Mouse (Mus musculus) hindbrain, embryonic 16.5 days (tissue): ENCODE measurements around the gene Exoc4. TPM values are rescaled to one million over a fixed set of nuclear protein-coding genes. Genes with fewer than 3 reads are reported as not detected.

Experiments
- ATAC-seq: fragments of 200-750 bp; cut with Nextera tagmentation; 2 replicates; pipeline ENCODE4 v1.8.0; 2017; ENCODE audit warnings: moderate TSS enrichment, moderate library complexity
- H3K27ac ChIP-seq: fragments of 300-500 bp; sonication (generic); 2 replicates; pipeline ENCODE4 v1.5.1; 2014; ENCODE audit warnings: low read depth, mild to moderate bottlenecking, control low read depth, low read length, moderate library complexity
- H3K27me3 ChIP-seq: fragments of 300-500 bp; sonication (generic); replicated peaks from 2 replicates; pipeline ENCODE4 v1.6.1; 2014; ENCODE audit warnings: low read length; ENCODE audit not compliant: control insufficient read depth, insufficient read depth
- H3K36me3 ChIP-seq: fragments of 300-500 bp; sonication (generic); 2 replicates; pipeline ENCODE4 v1.6.1; 2014; ENCODE audit warnings: mild to moderate bottlenecking, low read length, moderate library complexity, mixed read lengths; ENCODE audit not compliant: control insufficient read depth, insufficient read depth
- H3K4me1 ChIP-seq: fragments of 300-500 bp; sonication (generic); 2 replicates; pipeline ENCODE4 v1.6.1; 2014; ENCODE audit warnings: low read depth, low read length; ENCODE audit not compliant: control insufficient read depth, insufficient read depth
- H3K4me2 ChIP-seq: fragments of 300-500 bp; sonication (generic); 2 replicates; pipeline ENCODE4 v1.6.1; 2014; ENCODE audit warnings: mild to moderate bottlenecking, low read length, control low read depth, moderate library complexity
- H3K4me3 ChIP-seq: fragments of 300-500 bp; sonication (generic); 2 replicates; pipeline ENCODE4 v1.5.1; 2014; ENCODE audit warnings: mild to moderate bottlenecking, low read length, control low read depth, moderate library complexity
- H3K9ac ChIP-seq: fragments of 300-500 bp; sonication (generic); 2 replicates; pipeline ENCODE4 v1.6.1; 2014; ENCODE audit warnings: low read depth, mild to moderate bottlenecking, control low read depth, low read length, moderate library complexity
- H3K9me3 ChIP-seq: fragments of 300-500 bp; sonication (generic); 2 replicates; pipeline ENCODE4 v1.6.1; 2014; ENCODE audit warnings: mild to moderate bottlenecking, low read length, moderate library complexity; ENCODE audit not compliant: control insufficient read depth
- WGBS: fragments of 180-500 bp; shearing (Covaris S2); extraction: QIAGEN DNeasy Blood & Tissue Kit; methylation state at CpG from one replicate; pipeline ENCODE4 v1.1.7; 2014; 5-methylcytosine and 5-hydroxymethylcytosine counted together
- polyA plus RNA-seq: library from polyadenylated mRNA; unstranded; fragments of >200 nt; fragmentation: Nextera tagmentation; extraction: Ambion mirVana; gene quantifications from 2 replicates; pipeline ENCODE4 v1.2.1, GENCODE M21; 2015

The Exoc4 gene
- polyA plus RNA-seq, 1 experiment from 2014 or later, result 46.0 TPM

GRCm38 (mm10) chr6:33913072-33913471 lies 664.2 kb downstream of the Exoc4 start:
- WGBS, result 58% methylated on average over 5 of the region's 5 CpGs
- Histone ChIP-seq H3K4me2 (no peak overlapping the region), H3K4me1 (no peaks in the 10 kb centered on the region), H3K36me3 (no peaks in the 10 kb centered on the region), H3K4me3 (no peak overlapping the region), H3K9ac (no peak overlapping the region), H3K27me3 (no peaks in the 10 kb centered on the region), H3K27ac (no peak overlapping the region), H3K9me3 (no peaks in the 10 kb centered on the region)
- ATAC-seq, result no peak

- no peaks in the 10 kb centered on the region for H3K4me1 ChIP-seq
- ATAC-seq, result no peak
- WGBS, result 32% methylated on average over 8 of the region's 8 CpGs
- no peaks in the 10 kb centered on the region for H3K27me3 ChIP-seq
- no peak overlapping the region for H3K4me3 ChIP-seq
- no peak overlapping the region for H3K4me2 ChIP-seq
- no peak overlapping the region for H3K27ac ChIP-seq
- H3K36me3 ChIP-seq, result no peaks in the 10 kb centered on the region
- no peaks in the 10 kb centered on the region for H3K9me3 ChIP-seq
- 0 out of 2 replicates have a peak overlapping the region, but pooled peaks have one; percentile 19 for H3K9ac ChIP-seq
Observed at GRCm38 (mm10) chr6:33913486-33913885, 664.6 kb downstream of the Exoc4 start.

- WGBS, result 75% methylated on average over 4 of the region's 4 CpGs
- ATAC-seq, result no peak
- H3K4me2 ChIP-seq, result no peak overlapping the region
- no peaks in the 10 kb centered on the region for H3K27me3 ChIP-seq
- no peak overlapping the region; the same call in 1 of the 2 replicates for H3K27ac ChIP-seq
- no peaks in the 10 kb centered on the region for H3K36me3 ChIP-seq
- no peaks in the 10 kb centered on the region for H3K9me3 ChIP-seq
- H3K4me3 ChIP-seq, result no peak overlapping the region
- no peak overlapping the region for H3K9ac ChIP-seq
- H3K4me1 ChIP-seq, result no peaks in the 10 kb centered on the region
Observed at GRCm38 (mm10) chr6:33913964-33914363, 665.1 kb downstream of the Exoc4 start.

- H3K4me2 ChIP-seq, result no peak overlapping the region
- no peak overlapping the region for H3K27ac ChIP-seq
- no peak for ATAC-seq
- H3K9ac ChIP-seq, result no peak overlapping the region
- no peaks in the 10 kb centered on the region for H3K9me3 ChIP-seq
- H3K27me3 ChIP-seq, result no peaks in the 10 kb centered on the region
- H3K4me1 ChIP-seq, result no peaks in the 10 kb centered on the region
- 41% methylated on average over 2 of the region's 2 CpGs for WGBS
- no peak overlapping the region for H3K4me3 ChIP-seq
- no peaks in the 10 kb centered on the region for H3K36me3 ChIP-seq
Observed at GRCm38 (mm10) chr6:33923571-33923970, 674.7 kb downstream of the Exoc4 start.

- Histone ChIP-seq H3K36me3 (no peaks in the 10 kb centered on the region), H3K4me2 (no peak overlapping the region), H3K9ac (no peak overlapping the region), H3K27ac (no peak overlapping the region), H3K4me1 (peaks cover 7% of the 10 kb centered on the region), H3K4me3 (no peak overlapping the region), H3K27me3 (no peaks in the 10 kb centered on the region), H3K9me3 (no peaks in the 10 kb centered on the region)
- WGBS, result 81% methylated on average over 4 of the region's 4 CpGs
- no peak for ATAC-seq
Observed at GRCm38 (mm10) chr6:33924888-33925287, 676.0 kb downstream of the Exoc4 start.

GRCm38 (mm10) chr6:33929342-33930086 lies 680.6 kb downstream of the Exoc4 start:
- Histone ChIP-seq H3K4me2 (no peak overlapping the region), H3K9me3 (no peaks in the 10 kb centered on the region), H3K4me1 (peaks cover 12% of the 10 kb centered on the region), H3K9ac (peak overlapping the region; percentile 35; the same call in 1 of the 2 replicates), H3K36me3 (no peaks in the 10 kb centered on the region), H3K4me3 (no peak overlapping the region), H3K27me3 (no peaks in the 10 kb centered on the region), H3K27ac (no peak overlapping the region)
- ATAC-seq, result peak; percentile 88
- WGBS, result 25% methylated on average over 13 of the region's 13 CpGs

- 64% methylated on average over 8 of the region's 8 CpGs for WGBS
- peak overlapping the region; percentile 35; the same call in 1 of the 2 replicates for H3K9ac ChIP-seq
- H3K27me3 ChIP-seq, result no peaks in the 10 kb centered on the region
- H3K36me3 ChIP-seq, result no peaks in the 10 kb centered on the region
- H3K9me3 ChIP-seq, result no peaks in the 10 kb centered on the region
- ATAC-seq, result no peak
- H3K4me1 ChIP-seq, result peaks cover 12% of the 10 kb centered on the region
- no peak overlapping the region for H3K4me3 ChIP-seq
- H3K27ac ChIP-seq, result no peak overlapping the region
- H3K4me2 ChIP-seq, result no peak overlapping the region
Observed at GRCm38 (mm10) chr6:33930087-33930945, 681.4 kb downstream of the Exoc4 start.

- 92% methylated on average over 4 of the region's 4 CpGs for WGBS
- H3K36me3 ChIP-seq, result no peaks in the 10 kb centered on the region
- no peak overlapping the region for H3K4me2 ChIP-seq
- H3K4me3 ChIP-seq, result no peak overlapping the region
- no peaks in the 10 kb centered on the region for H3K27me3 ChIP-seq
- H3K9ac ChIP-seq, result no peak overlapping the region
- H3K4me1 ChIP-seq, result no peaks in the 10 kb centered on the region
- ATAC-seq, result no peak
- no peak overlapping the region for H3K27ac ChIP-seq
- H3K9me3 ChIP-seq, result no peaks in the 10 kb centered on the region
Observed at GRCm38 (mm10) chr6:33937906-33938305, 689.0 kb downstream of the Exoc4 start.

- ATAC-seq, result no peak
- no peaks in the 10 kb centered on the region for H3K9me3 ChIP-seq
- H3K9ac ChIP-seq, result no peak overlapping the region
- H3K36me3 ChIP-seq, result no peaks in the 10 kb centered on the region
- H3K4me1 ChIP-seq, result no peaks in the 10 kb centered on the region
- no peak overlapping the region for H3K4me3 ChIP-seq
- H3K4me2 ChIP-seq, result no peak overlapping the region
- H3K27me3 ChIP-seq, result no peaks in the 10 kb centered on the region
- WGBS, result 74% methylated on average over 5 of the region's 5 CpGs
- no peak overlapping the region for H3K27ac ChIP-seq
Observed at GRCm38 (mm10) chr6:33939169-33939568, 690.3 kb downstream of the Exoc4 start.
